Mouse (Mus musculus) heart, embryonic 13.5 days (tissue): Measurements from ENCODE around the gene Paox. TPM values are rescaled to one million over a fixed set of nuclear protein-coding genes. Genes with fewer than 3 reads are reported as not detected.
A peak's percentile ranks its signal among the peaks of the same experiment; 100 is the strongest.
"Not testable (repeated sequence)": the region's sequence is repeated elsewhere in the genome, so short reads cannot be mapped to it uniquely, and the experiment has no call there.

Experiments used
- ATAC-seq: fragments of 200-750 bp; cut with Nextera tagmentation; 2 replicates; pipeline ENCODE4 v1.8.0; 2017; ENCODE audit warnings: moderate TSS enrichment; ENCODE audit not compliant: insufficient number of reproducible peaks, low FRiP score, low TSS enrichment; ENCODE audit errors: extremely low read depth
- H3K27ac ChIP-seq: fragments of 300-500 bp; sonication (generic); replicated peaks from 2 replicates; pipeline ENCODE4 v1.5.1; 2015; ENCODE audit warnings: moderate library complexity, mild to moderate bottlenecking, inconsistent platforms
- H3K27me3 ChIP-seq: fragments of 300-500 bp; sonication (generic); replicated peaks from 2 replicates; pipeline ENCODE4 v1.6.1; 2015; ENCODE audit warnings: mild to moderate bottlenecking, inconsistent platforms
- H3K36me3 ChIP-seq: fragments of 300-500 bp; sonication (generic); 2 replicates; pipeline ENCODE4 v1.6.1; 2015; ENCODE audit warnings: mild to moderate bottlenecking, inconsistent platforms
- H3K4me1 ChIP-seq: fragments of 300-500 bp; sonication (generic); 2 replicates; pipeline ENCODE4 v1.6.1; 2015; ENCODE audit warnings: inconsistent platforms
- H3K4me2 ChIP-seq: fragments of 300-500 bp; sonication (generic); 2 replicates; pipeline ENCODE4 v1.6.1; 2015; ENCODE audit warnings: inconsistent platforms, mild to moderate bottlenecking, moderate library complexity
- H3K4me3 ChIP-seq: fragments of 300-500 bp; sonication (generic); 2 replicates; pipeline ENCODE4 v1.5.1; 2015; ENCODE audit warnings: moderate library complexity, mild to moderate bottlenecking, inconsistent platforms
- H3K9ac ChIP-seq: fragments of 300-500 bp; sonication (generic); 2 replicates; pipeline ENCODE4 v1.6.1; 2015; ENCODE audit warnings: inconsistent platforms, mild to moderate bottlenecking, moderate library complexity
- H3K9me3 ChIP-seq: fragments of 300-500 bp; sonication (generic); 2 replicates; pipeline ENCODE4 v1.6.1; 2016; ENCODE audit warnings: inconsistent platforms
- WGBS: fragments of 180-500 bp; shearing (Covaris S2); methylation state at CpG from one replicate; pipeline ENCODE4 v1.1.7; 2015; ENCODE audit warnings: mixed read lengths; 5-methylcytosine and 5-hydroxymethylcytosine counted together
- polyA plus RNA-seq: library from polyadenylated mRNA; unstranded; fragments of >200 nt; fragmentation: Nextera tagmentation; extraction: Ambion mirVana; gene quantifications from 2 replicates; pipeline ENCODE4 v1.2.1, GENCODE M21; 2015

Gene Paox
- polyA plus RNA-seq, 1 experiment from 2014 or later = 10.9 TPM

- no peaks in the 10 kb centered on the region for H3K36me3 ChIP-seq
- 18% methylated on average over 4 of the region's 4 CpGs for WGBS
- no peak overlapping the region for H3K9ac ChIP-seq
- H3K4me1 ChIP-seq = peaks cover 12% of the 10 kb centered on the region; the same call in 1 of the 2 replicates
- ATAC-seq = no peak
- no peak overlapping the region for H3K27ac ChIP-seq
- H3K4me3 ChIP-seq = no peak overlapping the region
- H3K27me3 ChIP-seq = no peaks in the 10 kb centered on the region
- no peaks in the 10 kb centered on the region for H3K9me3 ChIP-seq
- no peak overlapping the region for H3K4me2 ChIP-seq
These were observed 7.2 kb downstream of the Paox start for GRCm38 (mm10) chr7:140122765-140123164.

GRCm38 (mm10) chr7:140124382-140124781 lies 8.8 kb downstream of the Paox start:
- no peak for ATAC-seq
- H3K27ac ChIP-seq = no peak overlapping the region
- WGBS = 71% methylated on average over 1 of the region's 1 CpGs
- H3K36me3 ChIP-seq = peaks cover 4% of the 10 kb centered on the region
- H3K9me3 ChIP-seq = no peaks in the 10 kb centered on the region
- no peak overlapping the region for H3K9ac ChIP-seq
- H3K27me3 ChIP-seq = no peaks in the 10 kb centered on the region
- H3K4me1 ChIP-seq = peaks cover 12% of the 10 kb centered on the region; the same call in 1 of the 2 replicates
- H3K4me2 ChIP-seq = no peak overlapping the region
- H3K4me3 ChIP-seq = no peak overlapping the region

GRCm38 (mm10) chr7:140125278-140126021 lies 9.9 kb downstream of the Paox start:
- WGBS = 1% methylated on average over 38 of the region's 40 CpGs
- Histone ChIP-seq H3K9ac (peak overlapping the region; percentile 87), H3K4me1 (peaks cover 12% of the 10 kb centered on the region; the same call in 1 of the 2 replicates), H3K4me2 (peak overlapping the region; percentile 72), H3K4me3 (peak overlapping the region; percentile 67), H3K36me3 (peaks cover 14% of the 10 kb centered on the region), H3K27ac (no peak overlapping the region), H3K27me3 (no peaks in the 10 kb centered on the region), H3K9me3 (no peaks in the 10 kb centered on the region)
- ATAC-seq = peak; percentile 98

- peak overlapping the region; percentile 67 for H3K4me3 ChIP-seq
- ATAC-seq = no peak
- peaks cover 20% of the 10 kb centered on the region for H3K36me3 ChIP-seq
- H3K27ac ChIP-seq = no peak overlapping the region
- peaks cover 12% of the 10 kb centered on the region; the same call in 1 of the 2 replicates for H3K4me1 ChIP-seq
- H3K9me3 ChIP-seq = no peaks in the 10 kb centered on the region
- H3K9ac ChIP-seq = peak overlapping the region; percentile 87
- 10% methylated on average over 5 of the region's 5 CpGs for WGBS
- H3K27me3 ChIP-seq = no peaks in the 10 kb centered on the region
- H3K4me2 ChIP-seq = peak overlapping the region; percentile 72
These were observed 10.4 kb downstream of the Paox start for GRCm38 (mm10) chr7:140126022-140126350.

- peaks cover 12% of the 10 kb centered on the region; the same call in 1 of the 2 replicates for H3K4me1 ChIP-seq
- H3K4me2 ChIP-seq = peak overlapping the region; percentile 1; the same call in 1 of the 2 replicates
- WGBS = 73% methylated on average over 3 of the region's 3 CpGs
- no peak overlapping the region for H3K4me3 ChIP-seq
- H3K9me3 ChIP-seq = no peaks in the 10 kb centered on the region
- peaks cover 23% of the 10 kb centered on the region for H3K36me3 ChIP-seq
- no peaks in the 10 kb centered on the region for H3K27me3 ChIP-seq
- no peak overlapping the region for H3K9ac ChIP-seq
- ATAC-seq = no peak
- H3K27ac ChIP-seq = no peak overlapping the region
These were observed 11.3 kb downstream of the Paox start for GRCm38 (mm10) chr7:140126934-140127333.

GRCm38 (mm10) chr7:140127911-140128310 lies 12.3 kb downstream of the Paox start:
- H3K9me3 ChIP-seq = no peaks in the 10 kb centered on the region
- H3K4me1 ChIP-seq = peaks cover 12% of the 10 kb centered on the region; the same call in 1 of the 2 replicates
- peaks cover 23% of the 10 kb centered on the region for H3K36me3 ChIP-seq
- 84% methylated on average over 2 of the region's 2 CpGs for WGBS
- H3K9ac ChIP-seq = no peak overlapping the region
- no peak for ATAC-seq
- H3K4me3 ChIP-seq = no peak overlapping the region
- no peak overlapping the region for H3K27ac ChIP-seq
- no peak overlapping the region for H3K4me2 ChIP-seq
- H3K27me3 ChIP-seq = no peaks in the 10 kb centered on the region

- 89% methylated on average over 7 of the region's 7 CpGs for WGBS
- H3K4me2 ChIP-seq, H3K4me1 ChIP-seq, H3K27ac ChIP-seq, H3K4me3 ChIP-seq, H3K9me3 ChIP-seq, H3K9ac ChIP-seq, ATAC-seq, H3K27me3 ChIP-seq: not testable (repeated sequence)
- peaks cover 37% of the 10 kb centered on the region for H3K36me3 ChIP-seq
These were observed 16.6 kb downstream of the Paox start for GRCm38 (mm10) chr7:140132184-140132583.

- H3K36me3 ChIP-seq = peaks cover 37% of the 10 kb centered on the region
These were observed 18.4 kb downstream of the Paox start for GRCm38 (mm10) chr7:140134033-140134432.

GRCm38 (mm10) chr7:140135106-140135770 lies 19.6 kb downstream of the Paox start:
- 88% methylated on average over 5 of the region's 5 CpGs for WGBS
- Histone ChIP-seq H3K27me3 (no peaks in the 10 kb centered on the region), H3K9me3 (no peaks in the 10 kb centered on the region), H3K4me3 (no peak overlapping the region), H3K9ac (no peak overlapping the region), H3K4me1 (peaks cover 9% of the 10 kb centered on the region), H3K27ac (no peak overlapping the region), H3K4me2 (no peak overlapping the region), H3K36me3 (peaks cover 25% of the 10 kb centered on the region)
- ATAC-seq = no peak

More at GRCm38 (mm10) chr7:140134033-140134432, 18.4 kb downstream of the Paox start:
- not testable (repeated sequence) for ATAC-seq, H3K9ac ChIP-seq, H3K9me3 ChIP-seq, H3K4me1 ChIP-seq, H3K4me3 ChIP-seq, H3K4me2 ChIP-seq, H3K27ac ChIP-seq, H3K27me3 ChIP-seq
- WGBS = 92% methylated on average over 7 of the region's 7 CpGs

- Histone ChIP-seq H3K4me2 (peak within 1 kb of the TSS; percentile 92), H3K9me3 (no peaks in the 10 kb centered on the region), H3K9ac (peak within 1 kb of the TSS; percentile 93), H3K27me3 (no peaks in the 10 kb centered on the region), H3K4me3 (peak within 1 kb of the TSS; percentile 83), H3K4me1 (peaks cover 13% of the 10 kb centered on the region), H3K27ac (peak within 1 kb of the TSS; percentile 78), H3K36me3 (peaks cover 14% of the 10 kb centered on the region)
- WGBS = 1% methylated on average over 39 of the region's 39 CpGs
- ATAC-seq = peak; percentile 94
These were observed 21.8 kb downstream of the Paox start, which contains the start of gene Mtg1 for GRCm38 (mm10) chr7:140137135-140138020. Mtg1 (plus strand) TSS chr7:140137564.

- H3K9me3 ChIP-seq = no peaks in the 10 kb centered on the region
- WGBS = 1% methylated on average over 8 of the region's 8 CpGs
- no peak for ATAC-seq
These were observed 22.4 kb downstream of the Paox start for GRCm38 (mm10) chr7:140138021-140138310.

More at GRCm38 (mm10) chr7:140138021-140138310, 22.4 kb downstream of the Paox start:
- Histone ChIP-seq H3K9ac (peak overlapping the region; percentile 93), H3K4me1 (peaks cover 13% of the 10 kb centered on the region), H3K4me3 (peak overlapping the region; percentile 83), H3K27me3 (no peaks in the 10 kb centered on the region), H3K36me3 (peaks cover 14% of the 10 kb centered on the region), H3K27ac (peak overlapping the region; percentile 78), H3K4me2 (peak overlapping the region; percentile 92)
